19 mouse cellular contexts compared by ENCODE assay signal in the genomic region with DNA sequence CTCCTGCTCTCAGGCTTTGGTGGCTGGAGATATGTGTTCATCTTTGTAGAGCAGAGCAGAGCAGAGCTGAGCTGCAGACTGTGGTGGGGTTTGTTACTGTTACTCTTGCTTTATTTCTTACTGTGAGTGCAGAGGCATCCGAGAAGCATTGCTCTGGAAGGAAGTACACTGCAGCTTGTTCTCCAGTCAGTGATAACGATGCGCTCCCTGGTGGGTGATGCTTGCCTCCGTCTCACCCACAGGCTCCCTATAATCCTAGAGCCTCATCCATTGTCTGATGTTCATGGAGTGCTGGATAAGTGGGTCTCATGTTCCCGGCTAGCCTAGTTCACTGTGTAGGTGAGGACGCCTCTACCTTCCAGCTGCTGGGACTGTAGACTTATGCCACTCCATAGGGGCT. TPM values are rescaled to one million over a fixed set of nuclear protein-coding genes. Genes with fewer than 3 reads are reported as not detected.
DNase-seq lines count a peak whose midpoint lies in the region; ATAC-seq and TF ChIP-seq lines count a peak whose summit lies in the region.
"Had no signal": no experiment of that assay in that cellular context is flagged by ENCODE, and none has a peak within 500 bp of the region (broad histone marks: within the 10 kb centered on the region; RNA-seq: fewer than 3 reads in every experiment).

No protein-coding gene starts in this region.

- 0 out of 2 replicates have a peak, but pooled peaks cover 3% of the 10 kb centered on the region for H3K36me3 ChIP-seq in forebrain, embryonic 16.5 days (ENCODE audit: control insufficient read depth, insufficient read depth)
- H3K36me3 ChIP-seq in forebrain, embryonic 12.5 days (replicated peaks), result peaks cover 43% of the 10 kb centered on the region
- H3K36me3 ChIP-seq in liver, adult 2 months (ENCODE audit: control insufficient read depth, insufficient read depth, low read length), result peaks cover 36% of the 10 kb centered on the region

- H3K27me3 ChIP-seq in forebrain, embryonic 16.5 days (replicated peaks; ENCODE audit: control insufficient read depth, insufficient read depth, low read length), result no peaks in the 10 kb centered on the region
- no peaks in the 10 kb centered on the region for H3K27me3 ChIP-seq in forebrain, embryonic 12.5 days
- H3K27me3 ChIP-seq in liver, adult 2 months (ENCODE audit: control insufficient read depth, insufficient read depth, low read length), result no peaks in the 10 kb centered on the region
- H3K27me3 ChIP-seq: heart, embryonic 12.5 days; limb, embryonic 15.5 days had no signal

- TF ChIP-seq CTCF in liver, adult 2 months (IDR thresholded peaks at IDR 0.05; ENCODE audit: low read depth, low read length), result no peak
- TF ChIP-seq CTCF in cortical plate, adult 2 months (IDR thresholded peaks at IDR 0.05; ENCODE audit: extremely low read depth, insufficient read depth, low read length), result peak; percentile 47

- H3K4me3 ChIP-seq in forebrain, embryonic 16.5 days (replicated peaks; ENCODE audit: low read length), result no peak overlapping the region
- H3K4me3 ChIP-seq in forebrain, embryonic 12.5 days (replicated peaks), result no peak overlapping the region
- no peak overlapping the region for H3K4me3 ChIP-seq in liver, adult 2 months (ENCODE audit: insufficient read depth, low read depth, low read length)
- peak overlapping the region; percentile 2; the same call in 1 of the 2 replicates for H3K4me3 ChIP-seq in cortical plate, adult 2 months (ENCODE audit: insufficient read depth, low read length)
- H3K4me3 ChIP-seq: embryonic facial prominence, embryonic 10.5 days; heart, embryonic 12.5 days; limb, embryonic 15.5 days had no signal

- H3K79me2 ChIP-seq in liver, adult 2 months (ENCODE audit: control insufficient read depth, insufficient read depth, low read length), result peaks cover 26% of the 10 kb centered on the region; the same call in 1 of the 2 replicates

- no peaks in the 10 kb centered on the region for H3K9me3 ChIP-seq in forebrain, embryonic 16.5 days (ENCODE audit: control insufficient read depth, low read length)
- no peaks in the 10 kb centered on the region for H3K9me3 ChIP-seq in forebrain, embryonic 12.5 days
- H3K9me3 ChIP-seq: embryonic facial prominence, embryonic 10.5 days; heart, embryonic 12.5 days; limb, embryonic 15.5 days had no signal

- DNase-seq in layer of hippocampus, adult 11-12 months (ENCODE audit: low spot score), result peak; percentile 23
- no peak for DNase-seq in layer of hippocampus, postnatal 14 days (ENCODE audit: low spot score in 2 of 2)
- no peak for DNase-seq in liver, adult 2 months (ENCODE audit: extremely low read depth, low read depth, low spot score)
- no peak for DNase-seq in liver
- DNase-seq in gastrocnemius, adult 18-20 months (ENCODE audit: low spot score), result no peak
- DNase-seq: adrenal gland, postnatal 10 days; cerebellum, adult 9-10 months; gastrocnemius, postnatal 10 days; heart, postnatal 10 days; kidney, adult 18-20 months; lung, postnatal 4 days; midbrain, embryonic 14.5 days had no signal

- WGBS in forebrain, embryonic 16.5 days, result 53% methylated on average over 6 of the region's 6 CpGs
- 48% methylated on average over 6 of the region's 6 CpGs for WGBS in forebrain, embryonic 12.5 days
- 77% methylated on average over 6 of the region's 6 CpGs for WGBS in liver, adult 2 months

- no peak for TF ChIP-seq POLR2A in liver, adult 2 months (IDR thresholded peaks at IDR 0.05; ENCODE audit: extremely low read depth, insufficient read depth, low read length)
- TF ChIP-seq POLR2A in cortical plate, adult 2 months (IDR thresholded peaks at IDR 0.05; ENCODE audit: extremely low read depth, insufficient read depth, low read length), result peak; percentile 25; the same call in 1 of the 2 replicates

- 0 out of 2 replicates have a peak, but pooled peaks have one; percentile 8 for ATAC-seq in forebrain, embryonic 16.5 days
- ATAC-seq in forebrain, embryonic 12.5 days (ENCODE audit: low FRiP score), result no peak

- H3K9ac ChIP-seq in forebrain, embryonic 16.5 days (replicated peaks; ENCODE audit: low read depth, low read length), result no peak overlapping the region
- H3K9ac ChIP-seq in forebrain, embryonic 12.5 days, result no peak overlapping the region
- H3K9ac ChIP-seq in liver, adult 2 months (ENCODE audit: low read depth, low read length), result no peak overlapping the region
- H3K9ac ChIP-seq: heart, embryonic 12.5 days; limb, embryonic 15.5 days had no signal

- H3K4me2 ChIP-seq in forebrain, embryonic 16.5 days (ENCODE audit: low read length), result no peak overlapping the region
- H3K4me2 ChIP-seq in forebrain, embryonic 12.5 days, result no peak overlapping the region
- H3K4me2 ChIP-seq: heart, embryonic 12.5 days; limb, embryonic 15.5 days had no signal

- no peak overlapping the region for H3K27ac ChIP-seq in forebrain, embryonic 16.5 days (ENCODE audit: low read length)
- H3K27ac ChIP-seq in forebrain, embryonic 12.5 days, result no peak overlapping the region
- 0 out of 2 replicates have a peak overlapping the region, but pooled peaks have one; percentile 5 for H3K27ac ChIP-seq in liver, adult 2 months (replicated peaks; ENCODE audit: insufficient read depth, low read depth, low read length)
- H3K27ac ChIP-seq in cortical plate, adult 2 months (ENCODE audit: insufficient read depth, low read length), result no peak overlapping the region
- H3K27ac ChIP-seq: embryonic facial prominence, embryonic 10.5 days; kidney, postnatal 0 days; limb, embryonic 15.5 days had no signal

- H3K4me1 ChIP-seq in forebrain, embryonic 16.5 days (replicated peaks; ENCODE audit: control insufficient read depth, insufficient read depth, low read length), result peaks cover 26% of the 10 kb centered on the region
- peaks cover 27% of the 10 kb centered on the region for H3K4me1 ChIP-seq in forebrain, embryonic 12.5 days
- H3K4me1 ChIP-seq in liver, adult 2 months (ENCODE audit: control insufficient read depth, insufficient read depth, low read length), result peaks cover 33% of the 10 kb centered on the region
- peaks cover 8% of the 10 kb centered on the region for H3K4me1 ChIP-seq in cortical plate, adult 2 months (ENCODE audit: control insufficient read depth, insufficient read depth, low read length)

RNA-seq across cellular contexts. Expression of a gene that starts 6.0 kb away (rescaled TPM):
- 30.3 and 31.9 TPM in 2 replicates for polyA plus RNA-seq in forebrain, embryonic 16.5 days (2015; fragmentation: Nextera tagmentation; extraction: Ambion mirVana)
- 31.8 and 35.8 TPM in 2 replicates for polyA plus RNA-seq in forebrain, embryonic 12.5 days (2016; fragmentation: Nextera tagmentation; extraction: Ambion mirVana)
- 100 to 1,000 TPM in 1 of 2 experiments, 10 to 100 TPM in 1; 99.1 to 102 TPM for total RNA-seq in layer of hippocampus, postnatal 14 days (2021)
- 71.2 and 82.1 TPM in 2 replicates for total RNA-seq in liver, adult 2 months (2014; rRNA removed)
- 19.8 and 27.9 TPM in 2 replicates for polyA plus RNA-seq in liver, adult 2 months (2012; rRNA removed)
- polyA plus RNA-seq in cortical plate, adult 2 months (2012; rRNA removed), result 74.0 and 74.2 TPM in 2 replicates
- total RNA-seq in gastrocnemius, adult 18-20 months (2021), result 10 to 100 TPM; 22.0 to 33.1 TPM
